Mouse (Mus musculus) forebrain, embryonic 11.5 days (tissue): Measurements from ENCODE around the gene Exo5. TPM values are rescaled to one million over a fixed set of nuclear protein-coding genes. Genes with fewer than 3 reads are reported as not detected.

ENCODE experiments used
- ATAC-seq: fragments of 200-750 bp; cut with Nextera tagmentation; replicated peaks from 2 replicates; pipeline ENCODE4 v1.8.0; 2017; ENCODE audit warnings: moderate TSS enrichment; ENCODE audit not compliant: low FRiP score
- DNase-seq: peaks from one replicate; pipeline ENCODE4 v3.0.0-alpha.2; 2017; ENCODE audit warnings: low spot score
- H3K27ac ChIP-seq: fragments of 300-500 bp; sonication (generic); 2 replicates; pipeline ENCODE4 v1.5.1; 2014; ENCODE audit warnings: low read depth, low read length
- H3K27me3 ChIP-seq: fragments of 300-500 bp; sonication (generic); 2 replicates; pipeline ENCODE4 v1.6.1; 2014; ENCODE audit warnings: mild to moderate bottlenecking, low read length, mixed read lengths; ENCODE audit not compliant: control insufficient read depth, insufficient read depth
- H3K36me3 ChIP-seq: fragments of 300-500 bp; sonication (generic); 2 replicates; pipeline ENCODE4 v1.6.1; 2014; ENCODE audit warnings: mild to moderate bottlenecking, low read length, moderate library complexity, mixed read lengths; ENCODE audit not compliant: control insufficient read depth, insufficient read depth
- H3K4me1 ChIP-seq: fragments of 300-500 bp; sonication (generic); replicated peaks from 2 replicates; pipeline ENCODE4 v1.6.1; 2014; ENCODE audit warnings: low read length, mixed read lengths; ENCODE audit not compliant: control insufficient read depth, insufficient read depth
- H3K4me2 ChIP-seq: fragments of 300-500 bp; sonication (generic); 2 replicates; pipeline ENCODE4 v1.6.1; 2014; ENCODE audit warnings: low read depth, mild to moderate bottlenecking, low read length, moderate library complexity, mixed read lengths; ENCODE audit not compliant: severe bottlenecking
- H3K4me3 ChIP-seq: fragments of 300-500 bp; sonication (generic); 2 replicates; pipeline ENCODE4 v1.5.1; 2014; ENCODE audit warnings: low read depth, low read length
- H3K9ac ChIP-seq: fragments of 300-500 bp; sonication (generic); 2 replicates; pipeline ENCODE4 v1.6.1; 2014; ENCODE audit warnings: low read length
- H3K9me3 ChIP-seq: fragments of 300-500 bp; sonication (generic); 2 replicates; pipeline ENCODE4 v1.6.1; 2016; ENCODE audit warnings: low read length, mixed read lengths; ENCODE audit not compliant: control insufficient read depth
- WGBS: fragments of 180-500 bp; shearing (Covaris S2); extraction: QIAGEN DNeasy Blood & Tissue Kit; methylation state at CpG from one replicate; pipeline ENCODE4 v1.1.7; 2014; 5-methylcytosine and 5-hydroxymethylcytosine counted together
- polyA plus RNA-seq: library from polyadenylated mRNA; unstranded; fragments of >200 nt; fragmentation: Nextera tagmentation; extraction: Ambion mirVana; gene quantifications from 2 replicates; pipeline ENCODE4 v1.2.1, GENCODE M21; 2014

The Exo5 gene
- polyA plus RNA-seq, 1 experiment from 2014 or later = 32.1 TPM

GRCm38 (mm10) chr4:120913861-120914260 lies 11.0 kb downstream of the Exo5 start:
- ATAC-seq = no peak

GRCm38 (mm10) chr4:120913443-120913842 lies 11.4 kb downstream of the Exo5 start:
- Histone ChIP-seq H3K4me3 (no peak overlapping the region), H3K36me3 (no peaks in the 10 kb centered on the region), H3K4me1 (no peaks in the 10 kb centered on the region), H3K9ac (no peak overlapping the region), H3K4me2 (no peak overlapping the region), H3K27ac (no peak overlapping the region), H3K9me3 (no peaks in the 10 kb centered on the region), H3K27me3 (no peaks in the 10 kb centered on the region)
- WGBS = 71% methylated on average over 8 of the region's 8 CpGs
- ATAC-seq (no peak), DNase-seq (no peak)

More at GRCm38 (mm10) chr4:120913861-120914260, 11.0 kb downstream of the Exo5 start:
- Histone ChIP-seq H3K36me3 (no peaks in the 10 kb centered on the region), H3K27ac (no peak overlapping the region), H3K4me2 (no peak overlapping the region), H3K4me1 (no peaks in the 10 kb centered on the region), H3K9ac (no peak overlapping the region), H3K27me3 (no peaks in the 10 kb centered on the region), H3K4me3 (no peak overlapping the region), H3K9me3 (no peaks in the 10 kb centered on the region)
- DNase-seq = no peak
- WGBS = 89% methylated on average over 1 of the region's 1 CpGs

- Histone ChIP-seq H3K4me1 (no peaks in the 10 kb centered on the region), H3K4me2 (no peak overlapping the region), H3K9me3 (no peaks in the 10 kb centered on the region), H3K27ac (no peak overlapping the region), H3K9ac (no peak overlapping the region), H3K4me3 (no peak overlapping the region), H3K27me3 (no peaks in the 10 kb centered on the region), H3K36me3 (no peaks in the 10 kb centered on the region)
- 61% methylated on average over 4 of the region's 4 CpGs for WGBS
- ATAC-seq (no peak), DNase-seq (no peak)
Measured at GRCm38 (mm10) chr4:120912866-120913265, 12.0 kb downstream of the Exo5 start.

DNA sequence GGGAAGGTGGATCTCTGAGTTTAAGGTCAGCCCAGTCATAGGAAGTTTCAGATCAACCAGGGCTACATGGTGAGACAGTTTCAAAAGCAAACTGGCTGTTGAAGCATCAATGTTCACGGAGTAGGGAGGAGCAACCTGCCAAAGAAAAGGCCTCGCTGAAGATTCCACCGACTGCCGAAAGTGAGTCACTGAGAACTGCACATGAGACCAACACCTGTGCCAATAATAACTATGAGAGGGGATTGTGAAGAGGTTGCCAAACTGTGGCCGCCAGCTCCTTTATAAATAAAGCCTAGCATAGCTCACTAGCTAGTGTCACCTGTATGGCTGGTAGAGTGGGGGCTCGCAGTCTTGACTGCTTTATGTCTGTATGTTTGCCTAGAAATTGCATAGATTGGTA lies 13.7 kb downstream of the Exo5 start:
- ATAC-seq (no peak), DNase-seq (no peak)
- no peaks in the 10 kb centered on the region for H3K36me3 ChIP-seq
- no peak overlapping the region for H3K27ac ChIP-seq
- no peak overlapping the region for H3K4me2 ChIP-seq
- H3K9ac ChIP-seq = no peak overlapping the region
- H3K9me3 ChIP-seq = no peaks in the 10 kb centered on the region
- H3K27me3 ChIP-seq = no peaks in the 10 kb centered on the region
- WGBS = 82% methylated on average over 6 of the region's 6 CpGs
- H3K4me1 ChIP-seq = no peaks in the 10 kb centered on the region
- no peak overlapping the region for H3K4me3 ChIP-seq

GRCm38 (mm10) chr4:120909558-120910150 lies 15.2 kb downstream of the Exo5 start:
- H3K4me2 ChIP-seq = no peak overlapping the region
- H3K4me1 ChIP-seq = no peaks in the 10 kb centered on the region
- no peaks in the 10 kb centered on the region for H3K9me3 ChIP-seq
- ATAC-seq = peak; percentile 46
- no peak overlapping the region for H3K9ac ChIP-seq
- H3K36me3 ChIP-seq = no peaks in the 10 kb centered on the region
- WGBS = 31% methylated on average over 15 of the region's 15 CpGs
- no peak overlapping the region for H3K27ac ChIP-seq
- DNase-seq = peak; percentile 87
- H3K27me3 ChIP-seq = no peaks in the 10 kb centered on the region
- H3K4me3 ChIP-seq = no peak overlapping the region

GRCm38 (mm10) chr4:120905644-120906043 lies 19.2 kb downstream of the Exo5 start:
- 86% methylated on average over 5 of the region's 5 CpGs for WGBS
- no peak overlapping the region for H3K27ac ChIP-seq

DNA sequence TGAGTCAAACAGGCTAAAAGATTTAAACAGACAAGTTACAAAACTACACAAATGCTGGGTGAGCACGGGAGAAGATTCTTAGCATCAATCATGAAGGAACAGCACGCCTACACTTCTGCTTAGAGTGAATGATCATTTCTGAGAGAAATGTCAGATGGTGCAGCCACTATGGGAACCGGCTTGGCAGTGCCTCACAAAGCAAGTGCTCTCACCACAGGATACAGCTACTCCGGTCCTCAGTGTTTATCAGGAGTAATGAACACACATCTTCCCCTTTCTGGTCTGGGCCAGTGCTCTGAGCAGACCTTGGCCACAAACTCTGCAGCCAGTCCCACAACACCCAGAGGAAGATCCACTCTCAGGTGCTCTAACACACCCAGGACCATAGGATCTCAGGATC lies 20.3 kb downstream of the Exo5 start:
- H3K4me3 ChIP-seq = no peak overlapping the region
- no peak overlapping the region for H3K9ac ChIP-seq
- WGBS = 77% methylated on average over 4 of the region's 4 CpGs

More at GRCm38 (mm10) chr4:120905644-120906043, 19.2 kb downstream of the Exo5 start:
- no peak for ATAC-seq
- Histone ChIP-seq H3K9me3 (no peaks in the 10 kb centered on the region), H3K36me3 (no peaks in the 10 kb centered on the region), H3K4me2 (no peak overlapping the region), H3K27me3 (no peaks in the 10 kb centered on the region), H3K4me3 (no peak overlapping the region), H3K9ac (no peak overlapping the region), H3K4me1 (no peaks in the 10 kb centered on the region)
- DNase-seq = no peak

GRCm38 (mm10) chr4:120895810-120896584 lies 28.8 kb downstream of the Exo5 start:
- H3K4me2 ChIP-seq = no peak overlapping the region
- H3K27ac ChIP-seq = no peak overlapping the region
- WGBS = 83% methylated on average over 7 of the region's 7 CpGs
- no peaks in the 10 kb centered on the region for H3K27me3 ChIP-seq
- H3K9me3 ChIP-seq = no peaks in the 10 kb centered on the region
- H3K9ac ChIP-seq = no peak overlapping the region
- H3K36me3 ChIP-seq = no peaks in the 10 kb centered on the region
- DNase-seq (no peak), ATAC-seq (no peak)
- H3K4me1 ChIP-seq = no peaks in the 10 kb centered on the region; the same call in 1 of the 2 replicates
- H3K4me3 ChIP-seq = no peak overlapping the region

More for the DNA sequence above, 20.3 kb downstream of the Exo5 start:
- no peaks in the 10 kb centered on the region for H3K9me3 ChIP-seq
- H3K36me3 ChIP-seq = no peaks in the 10 kb centered on the region
- ATAC-seq (no peak), DNase-seq (no peak)
- no peak overlapping the region for H3K27ac ChIP-seq
- H3K4me1 ChIP-seq = no peaks in the 10 kb centered on the region
- H3K4me2 ChIP-seq = no peak overlapping the region
- H3K27me3 ChIP-seq = no peaks in the 10 kb centered on the region
